Mouse (Mus musculus): Measurements from ENCODE around the gene Rph3a. TPM values are rescaled to one million over a fixed set of nuclear protein-coding genes. Genes with fewer than 3 reads are reported as not detected.
A peak's percentile ranks its signal among the peaks of the same experiment; 100 is the strongest.
"Not testable (repeated sequence)": the region's sequence is repeated elsewhere in the genome, so short reads cannot be mapped to it uniquely, and the experiment has no call there.

Gene Rph3a
- total and polyA plus RNA-seq, 3 experiments: not detected

DNA sequence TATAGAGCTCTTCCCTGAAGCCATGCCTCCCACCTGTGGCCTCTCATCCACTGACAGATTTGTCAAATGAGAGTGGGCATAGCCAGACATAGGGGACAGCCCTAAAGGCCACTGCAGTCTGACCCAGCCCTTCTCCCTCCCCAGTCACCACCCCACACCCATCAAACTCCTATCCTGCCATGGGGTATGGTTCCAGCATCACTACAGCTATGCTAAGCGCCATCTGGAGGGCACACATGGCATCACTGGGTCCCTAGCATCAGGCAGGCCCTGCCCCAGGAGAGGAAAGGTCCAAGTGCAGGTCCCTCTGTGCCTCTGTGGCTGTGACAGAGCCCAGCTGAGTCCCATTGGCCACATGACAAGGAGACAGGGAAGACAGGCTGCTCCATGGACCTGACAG, 82.9 kb downstream of the Rph3a start:
- peaks cover 60% of the 10 kb centered on the region for H3K27me3 ChIP-seq (replicated peaks)
- TF ChIP-seq CTCF (conservative IDR thresholded peaks at IDR 0.05 in 1 of 2, IDR thresholded peaks at IDR 0.05 in 1 of 2; ENCODE audit: low read depth in 2 of 2, low read length in 2 of 2) (peak in 1 of 2 experiments; percentile 62; a peak in 3 of 4 replicates), MAFK (IDR thresholded peaks at IDR 0.05; ENCODE audit: insufficient replicate concordance, low read length) (no peak), RAD21 (IDR thresholded peaks at IDR 0.05; ENCODE audit: low read depth, low read length) (peak; percentile 11), SMC3 (IDR thresholded peaks at IDR 0.05; ENCODE audit: low read depth, low read length) (peak; percentile 61)
- dilution Hi-C loops (cut with MboI; ENCODE audit: extremely low pct_ligation_motif_present, extremely low pct_unique_long_range_greater_than_20kb, low sequenced_read_pairs) (no loop called here), in situ Hi-C loops (cut with MboI; ENCODE audit: low pct_ligation_motif_present, low pct_unique_long_range_greater_than_20kb, low sequenced_read_pairs) (no loop called here)
- no peak overlapping the region for H3K4me2 ChIP-seq (ENCODE audit: insufficient read depth, low read depth, poor library complexity, severe bottlenecking)
- no peaks in the 10 kb centered on the region for H3K36me3 ChIP-seq (replicated peaks in 1 of 2; ENCODE audit: control insufficient read depth in 1 of 2, insufficient read depth in 1 of 2, low read length in 1 of 2)
- no peak overlapping the region for H3K4me3 ChIP-seq (replicated peaks in 1 of 3; ENCODE audit: low read depth in 2 of 3, low read length in 2 of 3, poor library complexity in 1 of 3)
- H3K9me3 ChIP-seq (replicated peaks; ENCODE audit: low read length): no peaks in the 10 kb centered on the region
- DNase-seq (ENCODE audit: extremely low read depth): peak; percentile 6
- H3K79me2 ChIP-seq (replicated peaks; ENCODE audit: control insufficient read depth, extremely low read depth, insufficient read depth, poor library complexity, severe bottlenecking): no peaks in the 10 kb centered on the region
- H3K27ac ChIP-seq (ENCODE audit: insufficient read depth, low read depth): no peak overlapping the region
- no peaks in the 10 kb centered on the region for H3K4me1 ChIP-seq (ENCODE audit: control insufficient read depth in 1 of 2, insufficient read depth in 2 of 2)
- H3K9ac ChIP-seq (ENCODE audit: insufficient read depth, low read depth): no peak overlapping the region

DNA sequence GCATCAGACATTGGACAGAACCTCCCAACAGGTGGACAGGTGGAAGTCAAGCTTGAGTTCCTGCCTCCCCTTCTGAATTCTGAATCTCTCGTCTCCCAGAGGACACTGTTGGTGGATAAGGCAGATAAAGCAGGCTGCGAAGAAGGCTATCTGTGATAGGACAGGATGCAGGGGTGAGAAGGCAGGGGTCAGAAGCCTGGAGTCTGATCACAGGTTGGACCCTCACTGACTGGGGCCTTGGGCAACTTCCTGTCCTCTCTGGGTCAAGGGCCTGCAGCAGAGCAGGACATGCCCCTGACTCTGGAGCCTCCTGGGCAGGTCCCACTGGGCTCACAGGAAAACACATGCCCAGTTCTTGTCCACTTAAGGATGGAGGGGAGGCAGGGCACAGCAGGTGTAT, 83.6 kb downstream of the Rph3a start:
- peaks cover 55% of the 10 kb centered on the region for H3K27me3 ChIP-seq (replicated peaks)
- H3K4me1 ChIP-seq (ENCODE audit: control insufficient read depth in 1 of 2, insufficient read depth in 2 of 2); DNase-seq (ENCODE audit: extremely low read depth); H3K4me2 ChIP-seq (ENCODE audit: insufficient read depth, low read depth, poor library complexity, severe bottlenecking); dilution Hi-C loops (cut with MboI; ENCODE audit: extremely low pct_ligation_motif_present, extremely low pct_unique_long_range_greater_than_20kb, low sequenced_read_pairs); H3K36me3 ChIP-seq (replicated peaks in 1 of 2; ENCODE audit: control insufficient read depth in 1 of 2, insufficient read depth in 1 of 2, low read length in 1 of 2); H3K9ac ChIP-seq (ENCODE audit: insufficient read depth, low read depth); in situ Hi-C loops (cut with MboI; ENCODE audit: low pct_ligation_motif_present, low pct_unique_long_range_greater_than_20kb, low sequenced_read_pairs); H3K27ac ChIP-seq (ENCODE audit: insufficient read depth, low read depth); H3K4me3 ChIP-seq (replicated peaks in 1 of 3; ENCODE audit: low read depth in 2 of 3, low read length in 2 of 3, poor library complexity in 1 of 3); H3K79me2 ChIP-seq (replicated peaks; ENCODE audit: control insufficient read depth, extremely low read depth, insufficient read depth, poor library complexity, severe bottlenecking); H3K9me3 ChIP-seq (replicated peaks; ENCODE audit: low read length): not testable (repeated sequence)

DNA sequence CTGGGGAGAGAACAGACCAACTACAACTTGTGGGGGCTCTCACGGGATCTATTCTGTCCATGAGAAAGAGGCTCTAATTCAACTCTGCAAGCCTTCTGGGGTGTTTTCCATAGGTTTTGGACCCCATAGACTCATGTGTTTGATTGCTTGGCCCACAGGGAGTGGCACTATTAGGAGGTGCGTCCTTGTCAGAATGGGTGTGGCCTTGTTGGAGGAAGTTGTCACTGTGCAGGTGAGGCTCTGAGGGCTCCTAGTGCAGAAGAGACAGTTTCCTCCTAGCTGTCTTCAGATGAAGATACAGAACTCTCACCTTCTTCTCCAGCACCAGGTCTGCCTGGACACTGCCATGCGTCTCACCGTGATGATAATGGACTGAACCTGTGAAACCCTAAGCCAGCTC, 85.4 kb downstream of the Rph3a start:
- in situ Hi-C loops (cut with MboI; ENCODE audit: low pct_ligation_motif_present, low pct_unique_long_range_greater_than_20kb, low sequenced_read_pairs): loop anchor here (5.0 kb wide), 1 partner anchor 82 kb away; no protein-coding TSS in a partner anchor
- dilution Hi-C loops (cut with MboI; ENCODE audit: extremely low pct_ligation_motif_present, extremely low pct_unique_long_range_greater_than_20kb, low sequenced_read_pairs): not testable (repeated sequence)

DNA sequence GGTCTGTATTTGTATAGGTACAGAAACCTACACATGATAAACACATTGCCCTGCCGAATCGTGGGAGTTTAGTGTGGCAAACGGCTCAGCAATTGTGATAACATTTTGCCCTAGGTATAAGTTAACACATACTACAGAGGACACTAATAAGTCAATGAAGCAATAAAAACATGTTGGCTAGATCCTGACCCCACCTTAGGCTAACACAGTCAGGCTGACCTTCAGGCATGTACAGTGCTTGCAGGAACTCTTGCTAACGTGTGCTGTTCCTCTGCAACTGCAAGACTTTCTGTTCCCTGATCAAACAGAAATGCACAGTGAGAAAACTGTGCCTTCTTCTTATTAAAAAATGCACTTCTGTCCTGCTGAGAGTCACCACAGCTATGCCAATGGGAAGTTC, 85.9 kb downstream of the Rph3a start:
- dilution Hi-C loops (cut with MboI; ENCODE audit: extremely low pct_ligation_motif_present, extremely low pct_unique_long_range_greater_than_20kb, low sequenced_read_pairs): no loop called here
- no peak overlapping the region for H3K4me2 ChIP-seq (ENCODE audit: insufficient read depth, low read depth, poor library complexity, severe bottlenecking)
- in situ Hi-C loops (cut with MboI; ENCODE audit: low pct_ligation_motif_present, low pct_unique_long_range_greater_than_20kb, low sequenced_read_pairs): loop anchor here (5.0 kb wide), 1 partner anchor 82 kb away; no protein-coding TSS in a partner anchor
- no peaks in the 10 kb centered on the region for H3K36me3 ChIP-seq (replicated peaks in 1 of 2; ENCODE audit: control insufficient read depth in 1 of 2, insufficient read depth in 1 of 2, low read length in 1 of 2)
- no peak overlapping the region for H3K4me3 ChIP-seq (replicated peaks in 1 of 3; ENCODE audit: low read depth in 2 of 3, low read length in 2 of 3, poor library complexity in 1 of 3)
- no peak for DNase-seq (ENCODE audit: extremely low read depth)
- H3K9ac ChIP-seq (ENCODE audit: insufficient read depth, low read depth): no peak overlapping the region
- no peaks in the 10 kb centered on the region for H3K4me1 ChIP-seq (ENCODE audit: control insufficient read depth in 1 of 2, insufficient read depth in 2 of 2)
- TF ChIP-seq SMC3 (IDR thresholded peaks at IDR 0.05; ENCODE audit: low read depth, low read length) (no peak), ETS1 (conservative IDR thresholded peaks at IDR 0.05; ENCODE audit: low read depth, low read length) (no peak), UBTF (IDR thresholded peaks at IDR 0.05; ENCODE audit: low read depth, low read length) (no peak), POLR2AphosphoS2 (IDR thresholded peaks at IDR 0.05; ENCODE audit: low read depth, low read length) (no peak), MEF2A (IDR thresholded peaks at IDR 0.05; ENCODE audit: borderline replicate concordance, low read depth, low read length) (no peak), PAX5 (IDR thresholded peaks at IDR 0.05; ENCODE audit: low read length) (no peak), CTCF (conservative IDR thresholded peaks at IDR 0.05 in 1 of 2, IDR thresholded peaks at IDR 0.05 in 1 of 2; ENCODE audit: low read depth in 2 of 2, low read length in 2 of 2) (no peak), USF1 (IDR thresholded peaks at IDR 0.05; ENCODE audit: low read depth, low read length) (no peak), MAFK (IDR thresholded peaks at IDR 0.05; ENCODE audit: insufficient replicate concordance, low read length) (no peak), JUN (IDR thresholded peaks at IDR 0.05; ENCODE audit: insufficient read depth, low read depth, low read length) (no peak), ELF1 (IDR thresholded peaks at IDR 0.05; ENCODE audit: low read depth, low read length) (no peak), IRF4 (IDR thresholded peaks at IDR 0.05; ENCODE audit: low read depth, low read length) (no peak), ZNF384 (IDR thresholded peaks at IDR 0.05; ENCODE audit: low read depth, low read length) (no peak), USF2 (conservative IDR thresholded peaks at IDR 0.05; ENCODE audit: low read depth, low read length) (no peak), TCF12 (IDR thresholded peaks at IDR 0.05; ENCODE audit: low read depth, low read length) (no peak)
- H3K79me2 ChIP-seq (replicated peaks; ENCODE audit: control insufficient read depth, extremely low read depth, insufficient read depth, poor library complexity, severe bottlenecking): no peaks in the 10 kb centered on the region
- no peak overlapping the region for H3K27ac ChIP-seq (ENCODE audit: insufficient read depth, low read depth)
- H3K9me3 ChIP-seq (replicated peaks; ENCODE audit: low read length): no peaks in the 10 kb centered on the region
- peaks cover 59% of the 10 kb centered on the region for H3K27me3 ChIP-seq (replicated peaks)

More for the DNA sequence above, 85.4 kb downstream of the Rph3a start:
- H3K9ac ChIP-seq (ENCODE audit: insufficient read depth, low read depth); H3K4me2 ChIP-seq (ENCODE audit: insufficient read depth, low read depth, poor library complexity, severe bottlenecking); H3K36me3 ChIP-seq (replicated peaks in 1 of 2; ENCODE audit: control insufficient read depth in 1 of 2, insufficient read depth in 1 of 2, low read length in 1 of 2); H3K4me3 ChIP-seq (replicated peaks in 1 of 3; ENCODE audit: low read depth in 2 of 3, low read length in 2 of 3, poor library complexity in 1 of 3); H3K79me2 ChIP-seq (replicated peaks; ENCODE audit: control insufficient read depth, extremely low read depth, insufficient read depth, poor library complexity, severe bottlenecking); DNase-seq (ENCODE audit: extremely low read depth); H3K27ac ChIP-seq (ENCODE audit: insufficient read depth, low read depth); H3K9me3 ChIP-seq (replicated peaks; ENCODE audit: low read length); H3K4me1 ChIP-seq (ENCODE audit: control insufficient read depth in 1 of 2, insufficient read depth in 2 of 2): not testable (repeated sequence)
- peaks cover 60% of the 10 kb centered on the region for H3K27me3 ChIP-seq (replicated peaks)

Measured in CH12.LX (cell line).